Mouse (Mus musculus): ENCODE results near the gene Arid1b. TPM values are rescaled to one million over a fixed set of nuclear protein-coding genes. Genes with fewer than 3 reads are reported as not detected.
A peak's percentile ranks its signal among the peaks of the same experiment; 100 is the strongest.
"Not testable (repeated sequence)": the region's sequence is repeated elsewhere in the genome, so short reads cannot be mapped to it uniquely, and the experiment has no call there.

Arid1b gene
- polyA plus RNA-seq, 2 experiments: 14.7 to 20.5 TPM

- peaks cover 25% of the 10 kb centered on the region for H3K4me1 ChIP-seq (ENCODE audit: control insufficient read depth, insufficient read depth, low read length)
- no peaks in the 10 kb centered on the region for H3K9me3 ChIP-seq (ENCODE audit: control insufficient read depth, low read length)
- DNase-seq (ENCODE audit: low spot score) (no peak), ATAC-seq (ENCODE audit: low FRiP score, low read depth) (no peak)
- no peaks in the 10 kb centered on the region for H3K27me3 ChIP-seq (ENCODE audit: control insufficient read depth, insufficient read depth, low read length)
- no peak for TF ChIP-seq POLR2A (IDR thresholded peaks at IDR 0.05; ENCODE audit: borderline replicate concordance, extremely low read depth, insufficient read depth, insufficient read length)
- WGBS: 14% methylated on average over 12 of the region's 12 CpGs
- no peak overlapping the region for H3K4me2 ChIP-seq (replicated peaks; ENCODE audit: low read depth, low read length, severe bottlenecking)
- H3K36me3 ChIP-seq (ENCODE audit: control insufficient read depth, insufficient read depth, low read length): 0 out of 2 replicates have a peak, but pooled peaks cover 5% of the 10 kb centered on the region
- no peak overlapping the region for H3K27ac ChIP-seq (replicated peaks; ENCODE audit: low read depth, low read length)
- no peak overlapping the region for H3K9ac ChIP-seq (ENCODE audit: low read depth, low read length, severe bottlenecking)
- no peak overlapping the region for H3K4me3 ChIP-seq (replicated peaks; ENCODE audit: low read length)
These were observed 95.4 kb downstream of the Arid1b start for GRCm38 (mm10) chr17:5089541-5089940.

- ATAC-seq (ENCODE audit: low FRiP score, low read depth) (no peak), DNase-seq (ENCODE audit: low spot score) (no peak)
- no peak overlapping the region for H3K4me3 ChIP-seq (replicated peaks; ENCODE audit: low read length)
- WGBS: 82% methylated on average over 16 of the region's 16 CpGs
- no peaks in the 10 kb centered on the region for H3K9me3 ChIP-seq (ENCODE audit: control insufficient read depth, low read length)
- no peak for TF ChIP-seq POLR2A (IDR thresholded peaks at IDR 0.05; ENCODE audit: borderline replicate concordance, extremely low read depth, insufficient read depth, insufficient read length)
- peaks cover 26% of the 10 kb centered on the region for H3K4me1 ChIP-seq (ENCODE audit: control insufficient read depth, insufficient read depth, low read length)
- no peak overlapping the region for H3K9ac ChIP-seq (ENCODE audit: low read depth, low read length, severe bottlenecking)
- H3K27me3 ChIP-seq (ENCODE audit: control insufficient read depth, insufficient read depth, low read length): no peaks in the 10 kb centered on the region
- no peak overlapping the region for H3K4me2 ChIP-seq (replicated peaks; ENCODE audit: low read depth, low read length, severe bottlenecking)
- H3K27ac ChIP-seq (replicated peaks; ENCODE audit: low read depth, low read length): no peak overlapping the region
- 0 out of 2 replicates have a peak, but pooled peaks cover 5% of the 10 kb centered on the region for H3K36me3 ChIP-seq (ENCODE audit: control insufficient read depth, insufficient read depth, low read length)
These were observed 97.4 kb downstream of the Arid1b start for GRCm38 (mm10) chr17:5091490-5091889.

GRCm38 (mm10) chr17:5091934-5092333 is 97.8 kb downstream of the Arid1b start:
- DNase-seq (ENCODE audit: low spot score) (no peak), ATAC-seq (ENCODE audit: low FRiP score, low read depth) (peak; percentile 58; the same call in 1 of the 2 replicates)
- Histone ChIP-seq H3K4me3 (replicated peaks; ENCODE audit: low read length) (no peak overlapping the region), H3K4me1 (ENCODE audit: control insufficient read depth, insufficient read depth, low read length) (peaks cover 25% of the 10 kb centered on the region), H3K27ac (replicated peaks; ENCODE audit: low read depth, low read length) (no peak overlapping the region), H3K36me3 (ENCODE audit: control insufficient read depth, insufficient read depth, low read length) (0 out of 2 replicates have a peak, but pooled peaks cover 5% of the 10 kb centered on the region), H3K9ac (ENCODE audit: low read depth, low read length, severe bottlenecking) (no peak overlapping the region), H3K9me3 (ENCODE audit: control insufficient read depth, low read length) (no peaks in the 10 kb centered on the region), H3K4me2 (replicated peaks; ENCODE audit: low read depth, low read length, severe bottlenecking) (no peak overlapping the region), H3K27me3 (ENCODE audit: control insufficient read depth, insufficient read depth, low read length) (no peaks in the 10 kb centered on the region)
- no peak for TF ChIP-seq POLR2A (IDR thresholded peaks at IDR 0.05; ENCODE audit: borderline replicate concordance, extremely low read depth, insufficient read depth, insufficient read length)
- 70% methylated on average over 10 of the region's 10 CpGs for WGBS

GRCm38 (mm10) chr17:5093343-5093742 is 99.2 kb downstream of the Arid1b start:
- ATAC-seq (ENCODE audit: low FRiP score, low read depth); H3K4me3 ChIP-seq (replicated peaks; ENCODE audit: low read length); H3K9ac ChIP-seq (ENCODE audit: low read depth, low read length, severe bottlenecking); H3K9me3 ChIP-seq (ENCODE audit: control insufficient read depth, low read length); DNase-seq (ENCODE audit: low spot score); H3K27me3 ChIP-seq (ENCODE audit: control insufficient read depth, insufficient read depth, low read length); H3K27ac ChIP-seq (replicated peaks; ENCODE audit: low read depth, low read length); H3K4me2 ChIP-seq (replicated peaks; ENCODE audit: low read depth, low read length, severe bottlenecking): not testable (repeated sequence)
- 63% methylated on average over 2 of the region's 2 CpGs for WGBS
- peaks cover 25% of the 10 kb centered on the region for H3K4me1 ChIP-seq (ENCODE audit: control insufficient read depth, insufficient read depth, low read length)
- 0 out of 2 replicates have a peak, but pooled peaks cover 11% of the 10 kb centered on the region for H3K36me3 ChIP-seq (ENCODE audit: control insufficient read depth, insufficient read depth, low read length)

- WGBS: 90% methylated on average over 5 of the region's 5 CpGs
- TF ChIP-seq POLR2A (IDR thresholded peaks at IDR 0.05; ENCODE audit: borderline replicate concordance, extremely low read depth, insufficient read depth, insufficient read length): no peak
- Histone ChIP-seq H3K27ac (replicated peaks; ENCODE audit: low read depth, low read length) (no peak overlapping the region), H3K36me3 (ENCODE audit: control insufficient read depth, insufficient read depth, low read length) (0 out of 2 replicates have a peak, but pooled peaks cover 11% of the 10 kb centered on the region), H3K4me1 (ENCODE audit: control insufficient read depth, insufficient read depth, low read length) (peaks cover 23% of the 10 kb centered on the region), H3K4me3 (replicated peaks; ENCODE audit: low read length) (no peak overlapping the region), H3K9ac (ENCODE audit: low read depth, low read length, severe bottlenecking) (no peak overlapping the region), H3K9me3 (ENCODE audit: control insufficient read depth, low read length) (no peaks in the 10 kb centered on the region), H3K4me2 (replicated peaks; ENCODE audit: low read depth, low read length, severe bottlenecking) (no peak overlapping the region), H3K27me3 (ENCODE audit: control insufficient read depth, insufficient read depth, low read length) (no peaks in the 10 kb centered on the region)
- no peak for DNase-seq (ENCODE audit: low spot score)
- ATAC-seq (ENCODE audit: low FRiP score, low read depth): no peak
These were observed 100.5 kb downstream of the Arid1b start for GRCm38 (mm10) chr17:5094636-5095035.

GRCm38 (mm10) chr17:5095741-5096140 is 101.6 kb downstream of the Arid1b start:
- Histone ChIP-seq H3K4me3 (replicated peaks; ENCODE audit: low read length) (no peak overlapping the region), H3K4me1 (ENCODE audit: control insufficient read depth, insufficient read depth, low read length) (peaks cover 14% of the 10 kb centered on the region), H3K9me3 (ENCODE audit: control insufficient read depth, low read length) (no peaks in the 10 kb centered on the region), H3K4me2 (replicated peaks; ENCODE audit: low read depth, low read length, severe bottlenecking) (no peak overlapping the region), H3K27ac (replicated peaks; ENCODE audit: low read depth, low read length) (no peak overlapping the region), H3K27me3 (ENCODE audit: control insufficient read depth, insufficient read depth, low read length) (no peaks in the 10 kb centered on the region), H3K36me3 (ENCODE audit: control insufficient read depth, insufficient read depth, low read length) (0 out of 2 replicates have a peak, but pooled peaks cover 11% of the 10 kb centered on the region), H3K9ac (ENCODE audit: low read depth, low read length, severe bottlenecking) (no peak overlapping the region)
- no peak for TF ChIP-seq POLR2A (IDR thresholded peaks at IDR 0.05; ENCODE audit: borderline replicate concordance, extremely low read depth, insufficient read depth, insufficient read length)
- no peak for DNase-seq (ENCODE audit: low spot score)
- 79% methylated on average over 13 of the region's 13 CpGs for WGBS
- ATAC-seq (ENCODE audit: low FRiP score, low read depth): no peak

All from limb, embryonic 14.5 days (tissue).